Mouse (Mus musculus) CH12.LX (cell line): ENCODE data around the gene Acss3.

Experiments used
- CTCF ChIP-seq, 2 experiments: IDR thresholded peaks in 1 of 2; conservative IDR thresholded peaks in 1 of 2; 2 replicates each; pipeline ENCODE4 v1.5.1; 2011 to 2012; ENCODE audit warnings: low read depth in 2 of 2, low read length in 2 of 2, improper control_type of control experiment in 1 of 2, inconsistent platforms in 1 of 2, mild to moderate bottlenecking in 1 of 2, moderate library complexity in 1 of 2
- GABPA ChIP-seq: IDR thresholded peaks from 2 replicates; pipeline ENCODE4 v1.6.1; 2012; ENCODE audit warnings: low read depth, low read length, improper control_type of control experiment, inconsistent platforms; ENCODE audit not compliant: insufficient replicate concordance
- HCFC1 ChIP-seq: IDR thresholded peaks from 2 replicates; pipeline ENCODE4 v1.6.1; 2012; ENCODE audit warnings: low read depth, mild to moderate bottlenecking, inconsistent platforms, low read length, improper control_type of control experiment
- MAFK ChIP-seq: IDR thresholded peaks from 2 replicates; pipeline ENCODE4 v1.6.1; 2011; ENCODE audit warnings: low read length, improper control_type of control experiment; ENCODE audit not compliant: insufficient replicate concordance
- MAX ChIP-seq: IDR thresholded peaks from 2 replicates; pipeline ENCODE4 v1.6.1; 2011; ENCODE audit warnings: low read length, improper control_type of control experiment
- POLR2A ChIP-seq: IDR thresholded peaks from 2 replicates; pipeline ENCODE4 v1.6.1; 2011; ENCODE audit warnings: low read depth, mild to moderate bottlenecking, improper control_type of control experiment, low read length
- SIN3A ChIP-seq: IDR thresholded peaks from 2 replicates; pipeline ENCODE4 v1.6.1; 2012; ENCODE audit warnings: low read length, improper control_type of control experiment, inconsistent platforms
- TCF12 ChIP-seq: IDR thresholded peaks from 2 replicates; pipeline ENCODE4 v1.6.1; 2014; ENCODE audit warnings: low read depth, mild to moderate bottlenecking, inconsistent platforms, low read length, improper control_type of control experiment

- TF ChIP-seq HCFC1 (no peak), CTCF (conservative IDR thresholded peaks at IDR 0.05 in 1 of 2, IDR thresholded peaks at IDR 0.05 in 1 of 2; ENCODE audit: low read depth in 2 of 2, low read length in 2 of 2) (no peak), MAX (no peak), POLR2A (no peak), MAFK (no peak), TCF12 (no peak), SIN3A (no peak), GABPA (no peak)
Observed at GRCm38 (mm10) chr10:107039211-107039610, 84.3 kb downstream of the Acss3 start.
